21 mouse cellular contexts compared by ENCODE assay signal in the genomic region with DNA sequence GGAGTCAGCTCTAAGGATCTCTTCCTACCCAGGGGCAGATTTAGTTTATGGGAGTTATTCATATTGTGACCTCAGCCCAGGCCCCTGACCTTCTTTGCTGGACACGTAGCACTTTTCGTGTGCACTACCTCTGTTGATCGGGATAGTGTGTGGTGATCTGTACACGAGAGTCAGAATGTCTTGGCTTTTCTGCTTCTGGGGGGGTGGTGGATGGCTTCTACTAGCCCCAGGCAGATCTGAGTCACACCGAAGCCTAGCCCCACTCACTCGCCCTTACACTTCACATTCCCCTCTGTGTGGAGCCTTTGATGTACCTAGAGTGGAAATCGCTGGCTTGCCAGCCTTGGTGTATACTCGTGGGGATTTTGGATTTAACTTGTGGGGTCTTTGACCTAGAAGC. TPM values are rescaled to one million over a fixed set of nuclear protein-coding genes. Genes with fewer than 3 reads are reported as not detected.
DNase-seq lines count a peak whose midpoint lies in the region; ATAC-seq lines count a peak whose summit lies in the region.
"Had no signal": no experiment of that assay in that cellular context is flagged by ENCODE, and none has a peak within 500 bp of the region (broad histone marks: within the 10 kb centered on the region; RNA-seq: fewer than 3 reads in every experiment).

No protein-coding gene starts in this region.

- intact Hi-C loops in heart, postnatal 25 days (cut with DNase I) = no loop called here
- intact Hi-C loops in gastrocnemius, postnatal 14 days (cut with DNase I; ENCODE audit: low total_unique reads) = no loop called here

- H3K4me1 ChIP-seq in heart, embryonic 13.5 days = peaks cover 43% of the 10 kb centered on the region
- peaks cover 8% of the 10 kb centered on the region; the same call in 1 of the 2 replicates for H3K4me1 ChIP-seq in kidney, embryonic 14.5 days (ENCODE audit: control insufficient read depth, insufficient read depth, low read length)

- H3K9me3 ChIP-seq in heart, embryonic 13.5 days = no peaks in the 10 kb centered on the region
- H3K9me3 ChIP-seq in kidney, embryonic 14.5 days (ENCODE audit: control insufficient read depth, low read length) = no peaks in the 10 kb centered on the region
- H3K9me3 ChIP-seq: embryonic facial prominence, embryonic 12.5 days; forebrain, embryonic 15.5 days; G1E; heart, embryonic 10.5 days; heart, embryonic 15.5 days had no signal

- no peak for ATAC-seq in heart, embryonic 13.5 days (ENCODE audit: extremely low read depth, insufficient number of reproducible peaks, low FRiP score, low TSS enrichment)
- no peak for ATAC-seq in kidney, embryonic 14.5 days (ENCODE audit: low FRiP score, low TSS enrichment)
- ATAC-seq: CD4-positive, CD25-positive, alpha-beta regulatory T cell, adult 4 months; forebrain, embryonic 15.5 days; intestine, embryonic 16.5 days had no signal

- no peak overlapping the region for H3K4me2 ChIP-seq in heart, embryonic 13.5 days
- no peak overlapping the region for H3K4me2 ChIP-seq in kidney, embryonic 14.5 days (replicated peaks; ENCODE audit: low read depth, low read length)
- H3K4me2 ChIP-seq: embryonic facial prominence, embryonic 12.5 days; forebrain, embryonic 15.5 days had no signal

- 74% methylated on average over 8 of the region's 8 CpGs for WGBS in heart, embryonic 13.5 days
- WGBS in kidney, embryonic 14.5 days = 56% methylated on average over 8 of the region's 8 CpGs

- no peak for DNase-seq in heart, postnatal 25 days (ENCODE audit: low spot score)
- no peak for DNase-seq in kidney, adult 9 months
- DNase-seq in 3T3-L1 (ENCODE audit: low read depth, low spot score) (peak; percentile 64), NIH3T3 (ENCODE audit: low read depth) (peak; percentile 31)
- no peak for DNase-seq in gastrocnemius, postnatal 14 days
- DNase-seq: adrenal gland, adult 8-10 months; B cell, adult 2 months; cerebellum, adult 11 months; embryo, embryonic 11 days; heart, adult 18-20 months; heart, postnatal 14 days; kidney, adult 8-10 months had no signal

- H3K27ac ChIP-seq in heart, embryonic 13.5 days (replicated peaks) = no peak overlapping the region
- no peak overlapping the region for H3K27ac ChIP-seq in kidney, embryonic 14.5 days (ENCODE audit: low read depth, low read length)
- H3K27ac ChIP-seq: embryonic facial prominence, embryonic 12.5 days; heart, embryonic 15.5 days had no signal

- peaks cover 13% of the 10 kb centered on the region for H3K36me3 ChIP-seq in heart, embryonic 13.5 days
- peaks cover 7% of the 10 kb centered on the region for H3K36me3 ChIP-seq in kidney, embryonic 14.5 days (ENCODE audit: control insufficient read depth, insufficient read depth, low read length)
- H3K36me3 ChIP-seq: forebrain, embryonic 15.5 days; heart, embryonic 15.5 days had no signal

- H3K4me3 ChIP-seq in heart, embryonic 13.5 days = no peak overlapping the region
- H3K4me3 ChIP-seq in kidney, embryonic 14.5 days (ENCODE audit: low read length) = no peak overlapping the region
- H3K4me3 ChIP-seq: embryonic facial prominence, embryonic 12.5 days; forebrain, embryonic 15.5 days; heart, embryonic 15.5 days had no signal

- H3K27me3 ChIP-seq in heart, embryonic 13.5 days (replicated peaks) = no peaks in the 10 kb centered on the region
- no peaks in the 10 kb centered on the region for H3K27me3 ChIP-seq in kidney, embryonic 14.5 days (ENCODE audit: control insufficient read depth, insufficient read depth, low read length)
- H3K27me3 ChIP-seq: embryonic facial prominence, embryonic 12.5 days; forebrain, embryonic 15.5 days; heart, embryonic 15.5 days had no signal

- peak overlapping the region; percentile 28; the same call in 1 of the 2 replicates for H3K9ac ChIP-seq in heart, embryonic 13.5 days
- H3K9ac ChIP-seq in kidney, embryonic 14.5 days (ENCODE audit: low read depth, low read length) = 0 out of 2 replicates have a peak overlapping the region, but pooled peaks have one; percentile 7
- H3K9ac ChIP-seq: embryonic facial prominence, embryonic 12.5 days; forebrain, embryonic 15.5 days had no signal

RNA-seq across cellular contexts. Expression of a gene that starts 12.5 kb away (rescaled TPM):
- 2.3 and 3.1 TPM in 2 replicates for polyA plus RNA-seq in heart, embryonic 13.5 days (2015; fragmentation: Nextera tagmentation; extraction: Ambion mirVana)
- 10 to 100 TPM; 14.7 to 18.2 TPM for total RNA-seq in heart, postnatal 25 days (2021)
- 1.2 and 2.3 TPM in 2 replicates for polyA plus RNA-seq in kidney, embryonic 14.5 days (2014; fragmentation: Nextera tagmentation; extraction: Ambion mirVana)
- total RNA-seq in gastrocnemius, postnatal 14 days (2021) = 1 to 10 TPM; 4.9 to 5.0 TPM

RNA-seq across cellular contexts. Expression of a gene that starts 13.6 kb away (rescaled TPM):
- polyA plus RNA-seq in heart, embryonic 13.5 days (2015; fragmentation: Nextera tagmentation; extraction: Ambion mirVana) = 19.4 and 21.6 TPM in 2 replicates
- total RNA-seq in heart, postnatal 25 days (2021) = 1 to 10 TPM; 9.3 to 9.8 TPM
- 27.1 and 31.8 TPM in 2 replicates for polyA plus RNA-seq in kidney, embryonic 14.5 days (2014; fragmentation: Nextera tagmentation; extraction: Ambion mirVana)
- total RNA-seq in gastrocnemius, postnatal 14 days (2021) = 1 to 10 TPM; 5.8 to 6.2 TPM

RNA-seq across cellular contexts. Expression of a gene that starts 51.0 kb away (rescaled TPM):
- polyA plus RNA-seq in heart, embryonic 13.5 days (2015; fragmentation: Nextera tagmentation; extraction: Ambion mirVana) = 69.9 and 75.6 TPM in 2 replicates
- total RNA-seq in heart, postnatal 25 days (2021) = 100 to 1,000 TPM; 297 to 304 TPM
- 55.8 and 63.1 TPM in 2 replicates for polyA plus RNA-seq in kidney, embryonic 14.5 days (2014; fragmentation: Nextera tagmentation; extraction: Ambion mirVana)
- 10 to 100 TPM; 68.8 to 85.3 TPM for total RNA-seq in gastrocnemius, postnatal 14 days (2021)

Comparison
In these comparisons a context has a peak if more than half of its experiments do, and no peak if none do; other contexts are left out.
1. DNase-seq: peak in 3T3-L1 (single experiment) and NIH3T3 (single experiment); none in heart, postnatal 25 days (single experiment), kidney, adult 9 months (single experiment) and gastrocnemius, postnatal 14 days (single experiment).